ENCODE assay signal across 8 mouse cellular contexts in genomic region chr13:94306277-94306967, GRCm38 (mm10). TPM values are rescaled to one million over a fixed set of nuclear protein-coding genes. Genes with fewer than 3 reads are reported as not detected.
DNase-seq lines count a peak whose midpoint lies in the region; ATAC-seq lines count a peak whose summit lies in the region.

No protein-coding gene starts in this region.

- DNase-seq in kidney, adult 8-10 months: no peak
- peak; percentile 74 for DNase-seq in embryonic facial prominence, embryonic 10.5 days (ENCODE audit: low spot score)
- peak; percentile 60 to 67 for DNase-seq in kidney, postnatal 4 days
- DNase-seq in lung, postnatal 14 days: peak; percentile 25
- DNase-seq in retina, postnatal 1 day: peak; percentile 72
- no peak for DNase-seq in natural killer cell, adult 2 months (ENCODE audit: low spot score in 2 of 2)

- 40% methylated on average over 18 of the region's 18 CpGs for WGBS in kidney, embryonic 15.5 days
- WGBS in embryonic facial prominence, embryonic 10.5 days: 47% methylated on average over 18 of the region's 18 CpGs
- 47% methylated on average over 18 of the region's 18 CpGs for WGBS in heart, embryonic 11.5 days (ENCODE audit: insufficient replicate concordance)

- peak; percentile 93 for ATAC-seq in kidney, embryonic 15.5 days (replicated peaks; ENCODE audit: low FRiP score)
- no peak; the same call in 1 of the 2 replicates for ATAC-seq in heart, embryonic 11.5 days (replicated peaks; ENCODE audit: insufficient number of reproducible peaks, low FRiP score, low TSS enrichment)

- no peaks in the 10 kb centered on the region for H3K36me3 ChIP-seq in kidney, embryonic 15.5 days
- no peaks in the 10 kb centered on the region for H3K36me3 ChIP-seq in embryonic facial prominence, embryonic 10.5 days (replicated peaks)
- H3K36me3 ChIP-seq in heart, embryonic 11.5 days (ENCODE audit: control insufficient read depth, insufficient read depth, low read length): no peaks in the 10 kb centered on the region

- no peaks in the 10 kb centered on the region for H3K27me3 ChIP-seq in kidney, embryonic 15.5 days
- no peaks in the 10 kb centered on the region for H3K27me3 ChIP-seq in embryonic facial prominence, embryonic 10.5 days (replicated peaks; ENCODE audit: low read depth, poor library complexity, severe bottlenecking)
- H3K27me3 ChIP-seq in heart, embryonic 11.5 days (ENCODE audit: control insufficient read depth, insufficient read depth, low read length): no peaks in the 10 kb centered on the region

- no peak overlapping the region for H3K27ac ChIP-seq in kidney, embryonic 15.5 days
- 0 out of 2 replicates have a peak overlapping the region, but pooled peaks have one; percentile 45 for H3K27ac ChIP-seq in embryonic facial prominence, embryonic 10.5 days (replicated peaks)
- no peak overlapping the region for H3K27ac ChIP-seq in heart, embryonic 11.5 days (ENCODE audit: low read depth, low read length)

- peaks cover 10% of the 10 kb centered on the region; the same call in 1 of the 2 replicates for H3K4me1 ChIP-seq in kidney, embryonic 15.5 days
- H3K4me1 ChIP-seq in embryonic facial prominence, embryonic 10.5 days: peaks cover 17% of the 10 kb centered on the region
- 0 out of 2 replicates have a peak, but pooled peaks cover 3% of the 10 kb centered on the region for H3K4me1 ChIP-seq in heart, embryonic 11.5 days (ENCODE audit: control insufficient read depth, insufficient read depth, low read length)

- H3K9ac ChIP-seq in kidney, embryonic 15.5 days: 0 out of 2 replicates have a peak overlapping the region, but pooled peaks have one; percentile 7
- peak overlapping the region; percentile 34; the same call in 1 of the 2 replicates for H3K9ac ChIP-seq in heart, embryonic 11.5 days (ENCODE audit: low read depth, low read length)

- peak overlapping the region; percentile 20 for H3K4me3 ChIP-seq in kidney, embryonic 15.5 days (replicated peaks)
- peak overlapping the region; percentile 43 for H3K4me3 ChIP-seq in embryonic facial prominence, embryonic 10.5 days
- 0 out of 2 replicates have a peak overlapping the region, but pooled peaks have one; percentile 6 for H3K4me3 ChIP-seq in heart, embryonic 11.5 days (ENCODE audit: low read depth, low read length)

- no peaks in the 10 kb centered on the region for H3K9me3 ChIP-seq in kidney, embryonic 15.5 days (replicated peaks)
- H3K9me3 ChIP-seq in embryonic facial prominence, embryonic 10.5 days: no peaks in the 10 kb centered on the region
- no peaks in the 10 kb centered on the region for H3K9me3 ChIP-seq in heart, embryonic 11.5 days (replicated peaks; ENCODE audit: control insufficient read depth, low read length)

- peak overlapping the region; percentile 57 for H3K4me2 ChIP-seq in kidney, embryonic 15.5 days
- H3K4me2 ChIP-seq in heart, embryonic 11.5 days: peak overlapping the region; percentile 55

RNA-seq across cellular contexts. Expression of gene Scamp1, which starts 20.8 kb away (rescaled TPM):
- polyA plus RNA-seq in kidney, embryonic 15.5 days (2015; fragmentation: Nextera tagmentation; extraction: Ambion mirVana): 33.2 and 33.9 TPM in 2 replicates
- polyA plus RNA-seq in embryonic facial prominence, embryonic 10.5 days (2016; fragmentation: Nextera tagmentation; extraction: Ambion mirVana): 24.6 and 27.6 TPM in 2 replicates
- 21.2 and 22.2 TPM in 2 replicates for polyA plus RNA-seq in heart, embryonic 11.5 days (2014; fragmentation: Nextera tagmentation; extraction: Ambion mirVana)

RNA-seq across cellular contexts. Expression of gene Ap3b1, which starts 52.3 kb away (rescaled TPM):
- polyA plus RNA-seq in kidney, embryonic 15.5 days (2015; fragmentation: Nextera tagmentation; extraction: Ambion mirVana): 43.9 and 46.7 TPM in 2 replicates
- 35.8 and 37.7 TPM in 2 replicates for polyA plus RNA-seq in embryonic facial prominence, embryonic 10.5 days (2016; fragmentation: Nextera tagmentation; extraction: Ambion mirVana)
- polyA plus RNA-seq in heart, embryonic 11.5 days (2014; fragmentation: Nextera tagmentation; extraction: Ambion mirVana): 35.1 and 42.1 TPM in 2 replicates

Comparison
In these comparisons a context has a peak if more than half of its experiments do, and no peak if none do; other contexts are left out.
1. DNase-seq: peak in embryonic facial prominence, embryonic 10.5 days (single experiment), kidney, postnatal 4 days (2 of 2), lung, postnatal 14 days (single experiment) and retina, postnatal 1 day (single experiment); none in kidney, adult 8-10 months (0 of 2) and natural killer cell, adult 2 months (0 of 2).
2. Peak in every context shown above with its lines, with median percentiles within 50 percentile points of each other: H3K4me3 ChIP-seq.